Mouse (Mus musculus) v-Abl transformed pro-B cells (cell line): Measurements from ENCODE around the gene Gramd1b.

Experiments
- in situ Hi-C, 2 experiments: fragments of 400-800 bp; cut with MboI; formaldehyde crosslinking; loops; one replicate each; pipeline ENCODE4 v1.15.1; 2025; ENCODE audit not compliant: unreplicated experiment in 2 of 2

Gene Gramd1b

GRCm38 (mm10) chr9:40345493-40346231 is 185.5 kb downstream of the Gramd1b start:
- in situ Hi-C loops: loop anchor here in 1 of 2 experiments (25.0 kb wide), 1 partner anchor 433 kb away; the partner anchor contains the start of gene Olfr229

GRCm38 (mm10) chr9:40344801-40345492 is 186.2 kb downstream of the Gramd1b start:
- in situ Hi-C loops: loop anchor here in 1 of 2 experiments (25.0 kb wide), 1 partner anchor 433 kb away; the partner anchor contains the start of gene Olfr229

GRCm38 (mm10) chr9:40343828-40344227 is 187.4 kb downstream of the Gramd1b start:
- in situ Hi-C loops: loop anchor here in 1 of 2 experiments (25.0 kb wide), 1 partner anchor 432 kb away; the partner anchor contains the start of gene Olfr229

GRCm38 (mm10) chr9:40343053-40343652 is 188.0 kb downstream of the Gramd1b start:
- in situ Hi-C loops: loop anchor here in 1 of 2 experiments (25.0 kb wide), 1 partner anchor 431 kb away; the partner anchor contains the start of gene Olfr229

- in situ Hi-C loops: loop anchor here in 1 of 2 experiments (25.0 kb wide), 1 partner anchor 430 kb away; the partner anchor contains the start of gene Olfr229
Observed at GRCm38 (mm10) chr9:40342101-40342500, 189.1 kb downstream of the Gramd1b start.

GRCm38 (mm10) chr9:40339578-40339977 is 191.6 kb downstream of the Gramd1b start:
- in situ Hi-C loops: loop anchor here in 1 of 2 experiments (25.0 kb wide), 1 partner anchor 427 kb away; the partner anchor contains the start of gene Olfr229

- in situ Hi-C loops: loop anchor here in 1 of 2 experiments (25.0 kb wide), 1 partner anchor 425 kb away; the partner anchor contains the start of gene Olfr229
Observed at GRCm38 (mm10) chr9:40337131-40337820, 193.9 kb downstream of the Gramd1b start.

GRCm38 (mm10) chr9:40336701-40337100 is 194.5 kb downstream of the Gramd1b start:
- in situ Hi-C loops: loop anchor here in 1 of 2 experiments (25.0 kb wide), 1 partner anchor 424 kb away; the partner anchor contains the start of gene Olfr229

GRCm38 (mm10) chr9:40334617-40335016 is 196.6 kb downstream of the Gramd1b start:
- in situ Hi-C loops: loop anchor here (5.0 to 25.0 kb wide), 2 partner anchors 422 to 637 kb away; partner anchors contain the start of gene Olfr229 (in 1 of the 2)

- in situ Hi-C loops: loop anchor here (5.0 to 25.0 kb wide), 2 partner anchors 422 to 637 kb away; partner anchors contain the start of gene Olfr229 (in 1 of the 2)
Observed at GRCm38 (mm10) chr9:40333649-40334396, 197.4 kb downstream of the Gramd1b start.

GRCm38 (mm10) chr9:40332731-40333648 is 198.2 kb downstream of the Gramd1b start:
- in situ Hi-C loops: loop anchor here (5.0 to 25.0 kb wide), 2 partner anchors 421 to 636 kb away; partner anchors contain the start of gene Olfr229 (in 1 of the 2)

- in situ Hi-C loops: loop anchor here (5.0 to 25.0 kb wide), 2 partner anchors 420 to 635 kb away; partner anchors contain the start of gene Olfr229 (in 1 of the 2)
Observed at GRCm38 (mm10) chr9:40332326-40332725, 198.9 kb downstream of the Gramd1b start.

- in situ Hi-C loops: loop anchor here (5.0 to 25.0 kb wide), 2 partner anchors 419 to 634 kb away; partner anchors contain the start of gene Olfr229 (in 1 of the 2)
Observed at GRCm38 (mm10) chr9:40331411-40332286, 199.5 kb downstream of the Gramd1b start.

GRCm38 (mm10) chr9:40330609-40331382 is 200.4 kb downstream of the Gramd1b start:
- in situ Hi-C loops: loop anchor here (5.0 to 25.0 kb wide), 2 partner anchors 418 to 633 kb away; partner anchors contain the start of gene Olfr229 (in 1 of the 2)

- in situ Hi-C loops: loop anchor here (5.0 to 25.0 kb wide), 4 partner anchors 99 to 814 kb away; partner anchors contain the start of gene Olfr229 (in 1 of the 2)
Observed at GRCm38 (mm10) chr9:40326260-40326915, 204.8 kb downstream of the Gramd1b start.
